Mouse (Mus musculus) heart, embryonic 13.5 days (tissue): ENCODE data around the gene Scn10a. TPM values are rescaled to one million over a fixed set of nuclear protein-coding genes. Genes with fewer than 3 reads are reported as not detected.

Experiments
- ATAC-seq: fragments of 200-750 bp; cut with Nextera tagmentation; 2 replicates; pipeline ENCODE4 v1.8.0; 2017; ENCODE audit warnings: moderate TSS enrichment; ENCODE audit not compliant: insufficient number of reproducible peaks, low FRiP score, low TSS enrichment; ENCODE audit errors: extremely low read depth
- H3K27ac ChIP-seq: fragments of 300-500 bp; sonication (generic); replicated peaks from 2 replicates; pipeline ENCODE4 v1.5.1; 2015; ENCODE audit warnings: moderate library complexity, mild to moderate bottlenecking, inconsistent platforms
- H3K27me3 ChIP-seq: fragments of 300-500 bp; sonication (generic); replicated peaks from 2 replicates; pipeline ENCODE4 v1.6.1; 2015; ENCODE audit warnings: mild to moderate bottlenecking, inconsistent platforms
- H3K36me3 ChIP-seq: fragments of 300-500 bp; sonication (generic); 2 replicates; pipeline ENCODE4 v1.6.1; 2015; ENCODE audit warnings: mild to moderate bottlenecking, inconsistent platforms
- H3K4me1 ChIP-seq: fragments of 300-500 bp; sonication (generic); 2 replicates; pipeline ENCODE4 v1.6.1; 2015; ENCODE audit warnings: inconsistent platforms
- H3K4me2 ChIP-seq: fragments of 300-500 bp; sonication (generic); 2 replicates; pipeline ENCODE4 v1.6.1; 2015; ENCODE audit warnings: inconsistent platforms, mild to moderate bottlenecking, moderate library complexity
- H3K4me3 ChIP-seq: fragments of 300-500 bp; sonication (generic); 2 replicates; pipeline ENCODE4 v1.5.1; 2015; ENCODE audit warnings: moderate library complexity, mild to moderate bottlenecking, inconsistent platforms
- H3K9ac ChIP-seq: fragments of 300-500 bp; sonication (generic); 2 replicates; pipeline ENCODE4 v1.6.1; 2015; ENCODE audit warnings: inconsistent platforms, mild to moderate bottlenecking, moderate library complexity
- H3K9me3 ChIP-seq: fragments of 300-500 bp; sonication (generic); 2 replicates; pipeline ENCODE4 v1.6.1; 2016; ENCODE audit warnings: inconsistent platforms
- WGBS: fragments of 180-500 bp; shearing (Covaris S2); methylation state at CpG from one replicate; pipeline ENCODE4 v1.1.7; 2015; ENCODE audit warnings: mixed read lengths; 5-methylcytosine and 5-hydroxymethylcytosine counted together
- polyA plus RNA-seq: library from polyadenylated mRNA; unstranded; fragments of >200 nt; fragmentation: Nextera tagmentation; extraction: Ambion mirVana; gene quantifications from 2 replicates; pipeline ENCODE4 v1.2.1, GENCODE M21; 2015

Gene Scn10a
- polyA plus RNA-seq, 1 experiment from 2014 or later: 0.75 TPM

DNA sequence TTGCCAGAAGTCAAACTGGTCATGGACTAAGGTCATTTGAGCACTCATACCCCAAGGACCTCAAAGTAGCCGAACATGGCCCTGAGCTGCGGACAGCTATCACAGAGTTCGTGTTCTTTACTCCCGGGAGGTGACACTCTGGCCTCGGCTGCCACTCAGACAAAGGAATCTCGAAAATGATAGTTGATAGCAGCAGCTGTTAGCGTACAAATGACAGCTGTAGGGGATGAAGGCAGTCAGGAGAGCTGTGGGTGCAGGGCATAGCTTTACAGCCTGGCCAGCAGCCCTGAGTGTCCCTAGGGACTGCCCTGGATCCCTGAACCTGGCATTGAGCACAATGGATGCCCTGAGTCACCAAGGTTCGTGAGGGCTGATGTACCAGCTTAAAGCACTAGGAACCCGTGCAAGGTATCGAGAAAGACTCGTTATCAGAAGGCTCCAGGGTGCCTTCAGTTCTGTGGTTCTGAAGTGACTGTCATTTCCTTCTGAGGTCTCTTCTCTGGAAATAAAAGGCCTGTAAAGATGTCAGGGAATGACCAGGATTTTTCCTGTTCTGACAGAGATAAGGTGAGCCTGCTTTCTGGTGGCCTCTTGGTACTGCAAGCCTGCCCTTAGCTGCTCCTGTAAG lies 84.8 kb downstream of the Scn10a start:
- WGBS: 24% methylated on average over 11 of the region's 11 CpGs
- no peak overlapping the region for H3K4me3 ChIP-seq
- H3K9me3 ChIP-seq: no peaks in the 10 kb centered on the region
- H3K27ac ChIP-seq: peak overlapping the region; percentile 91
- peak overlapping the region; percentile 11; the same call in 1 of the 2 replicates for H3K9ac ChIP-seq
- no peaks in the 10 kb centered on the region for H3K36me3 ChIP-seq
- peaks cover 21% of the 10 kb centered on the region for H3K27me3 ChIP-seq
- H3K4me1 ChIP-seq: peaks cover 45% of the 10 kb centered on the region
- 0 out of 2 replicates have a peak overlapping the region, but pooled peaks have one; percentile 11 for H3K4me2 ChIP-seq
- no peak for ATAC-seq

DNA sequence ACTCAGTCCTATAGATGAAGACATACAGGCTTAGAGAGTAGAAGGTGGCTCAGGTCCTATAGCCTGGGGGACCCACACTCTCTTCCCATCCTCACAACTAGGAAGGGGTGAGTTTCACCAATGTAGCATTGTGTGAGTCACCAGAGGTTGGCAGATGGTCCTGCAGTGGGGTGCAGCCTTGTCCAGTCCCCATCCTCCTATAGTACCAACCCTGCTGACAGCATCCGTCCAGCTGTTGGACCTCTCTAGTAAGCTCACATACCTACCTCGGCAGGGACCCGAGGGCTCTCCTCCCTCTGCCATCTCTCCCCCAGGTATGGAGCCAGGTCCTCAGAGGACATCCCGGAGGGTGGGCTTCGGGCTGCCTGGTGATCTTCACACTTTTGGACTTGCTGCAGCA lies 85.6 kb downstream of the Scn10a start:
- H3K9ac ChIP-seq: peak overlapping the region; percentile 55

DNA sequence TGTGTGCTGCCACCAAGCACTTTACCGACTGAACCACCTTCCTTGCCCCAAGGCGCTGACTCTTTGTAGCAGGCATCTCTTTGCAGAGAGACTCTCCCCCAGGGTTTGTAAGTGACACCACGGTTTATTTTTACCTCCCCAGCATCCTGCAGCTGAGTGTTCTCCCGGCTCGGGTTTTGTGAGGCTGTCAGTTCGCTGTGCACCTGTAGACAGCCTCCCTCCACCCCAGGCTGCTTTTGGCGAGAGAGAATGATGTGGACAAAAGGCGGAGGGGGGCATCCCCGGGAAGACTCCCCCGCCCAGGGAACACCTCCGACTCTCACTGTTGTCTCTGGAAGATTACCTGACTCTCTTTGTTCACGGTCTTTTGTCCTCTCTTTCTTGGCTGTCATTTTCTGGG lies 86.3 kb downstream of the Scn10a start:
- Histone ChIP-seq H3K4me1 (peaks cover 45% of the 10 kb centered on the region), H3K9me3 (no peaks in the 10 kb centered on the region), H3K27ac (peak overlapping the region; percentile 91), H3K9ac (peak overlapping the region; percentile 55), H3K4me3 (0 out of 2 replicates have a peak overlapping the region, but pooled peaks have one; percentile 3), H3K4me2 (peak overlapping the region; percentile 52), H3K36me3 (no peaks in the 10 kb centered on the region), H3K27me3 (peaks cover 16% of the 10 kb centered on the region)
- 22% methylated on average over 12 of the region's 12 CpGs for WGBS
- ATAC-seq: no peak

More for the DNA sequence above, 85.6 kb downstream of the Scn10a start:
- no peak for ATAC-seq
- Histone ChIP-seq H3K27me3 (peaks cover 20% of the 10 kb centered on the region), H3K36me3 (no peaks in the 10 kb centered on the region), H3K9me3 (no peaks in the 10 kb centered on the region), H3K4me1 (peaks cover 45% of the 10 kb centered on the region), H3K4me3 (no peak overlapping the region), H3K4me2 (peak overlapping the region; percentile 52), H3K27ac (peak overlapping the region; percentile 91)
- 67% methylated on average over 5 of the region's 5 CpGs for WGBS

DNA sequence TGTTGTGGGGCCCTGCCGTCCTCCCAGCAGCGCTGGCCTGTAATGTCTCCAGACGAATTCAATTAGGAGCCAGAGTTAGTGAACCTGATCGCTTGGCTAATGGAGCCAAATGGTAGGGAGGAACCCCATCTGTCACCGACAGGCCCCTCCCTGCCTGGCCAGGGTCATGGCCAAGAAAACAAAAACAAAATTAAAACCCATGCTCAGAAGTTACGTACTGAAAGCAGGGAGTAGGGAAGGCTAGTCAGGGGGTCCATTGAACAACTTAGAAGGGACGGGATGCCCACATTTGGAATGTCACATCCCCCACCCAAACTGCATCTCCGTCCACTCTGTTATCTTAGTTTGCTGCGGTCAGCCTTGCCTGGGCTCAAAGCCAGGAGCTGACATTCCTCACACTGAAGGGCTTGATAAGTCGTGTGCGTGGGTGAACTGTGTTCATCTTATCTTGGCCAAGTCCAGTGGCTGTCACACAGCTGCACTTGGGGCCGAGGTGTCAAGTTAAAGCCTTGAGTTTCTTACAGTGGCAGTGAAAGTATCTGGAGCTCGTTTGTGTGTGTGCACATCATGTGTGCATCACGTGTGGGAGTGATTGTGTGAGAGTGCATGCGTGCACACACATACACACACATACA lies 87.1 kb downstream of the Scn10a start:
- WGBS: 6% methylated on average over 15 of the region's 15 CpGs
- no peak overlapping the region for H3K4me3 ChIP-seq
- peak; percentile 73; the same call in 1 of the 2 replicates for ATAC-seq
- peak overlapping the region; percentile 52 for H3K4me2 ChIP-seq
- no peaks in the 10 kb centered on the region for H3K36me3 ChIP-seq
- H3K4me1 ChIP-seq: peaks cover 48% of the 10 kb centered on the region
- H3K9me3 ChIP-seq: no peaks in the 10 kb centered on the region
- H3K9ac ChIP-seq: no peak overlapping the region
- peak overlapping the region; percentile 91 for H3K27ac ChIP-seq
- H3K27me3 ChIP-seq: peaks cover 16% of the 10 kb centered on the region

DNA sequence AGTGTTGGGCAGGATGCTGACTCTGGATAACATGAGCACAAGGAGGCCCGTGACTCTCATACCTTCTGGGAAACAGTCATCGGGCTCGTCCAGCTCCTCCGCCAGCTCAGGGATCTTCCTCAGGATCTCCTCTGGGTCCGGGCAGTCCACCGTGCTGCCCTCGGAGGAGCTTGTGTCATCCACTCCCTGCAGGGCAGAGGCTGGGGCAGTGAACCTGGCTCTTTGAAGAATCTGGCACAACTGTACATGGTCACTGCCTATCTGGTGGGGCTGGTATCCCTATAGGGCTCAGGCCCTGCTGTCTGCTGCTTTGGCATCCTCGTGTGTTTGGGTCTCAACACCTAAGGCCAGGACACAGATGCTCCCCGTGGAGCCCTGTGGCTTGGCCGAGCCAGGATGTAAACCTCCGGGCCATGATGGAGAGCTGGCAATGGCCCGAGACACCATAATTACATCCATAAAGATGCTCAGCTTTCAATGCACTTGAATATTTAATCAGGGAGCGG lies 87.7 kb downstream of the Scn10a start:
- peak overlapping the region; percentile 52 for H3K4me2 ChIP-seq

DNA sequence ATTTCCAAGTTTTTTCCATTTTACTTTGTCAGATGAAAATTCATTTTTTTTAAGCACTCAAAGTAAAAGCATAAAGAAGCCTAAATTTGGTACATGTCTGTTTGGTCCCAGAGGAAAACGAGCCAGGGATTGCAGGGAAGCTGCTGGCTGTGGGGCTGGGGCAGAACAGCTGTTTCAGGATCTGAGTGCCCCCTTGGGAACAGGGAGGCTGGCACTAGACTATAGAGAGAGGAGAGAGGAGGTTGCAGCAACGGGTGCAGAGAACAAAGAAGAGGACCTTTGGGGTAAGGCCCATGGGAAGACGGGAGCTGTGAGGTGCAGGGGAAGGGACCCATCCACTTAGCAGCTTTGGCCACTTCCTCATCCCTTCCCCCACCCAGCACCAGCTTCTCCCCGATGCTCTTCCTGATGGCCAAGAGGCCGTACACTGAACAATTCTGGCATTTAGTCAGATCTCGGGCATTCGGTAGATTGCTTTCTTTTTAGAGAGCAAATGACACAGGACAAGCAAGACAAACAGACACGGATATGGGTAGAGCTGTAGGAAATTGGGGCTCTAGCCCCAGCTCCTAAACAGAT lies 90.3 kb downstream of the Scn10a start:
- no peak overlapping the region for H3K4me2 ChIP-seq
- H3K4me1 ChIP-seq: peaks cover 38% of the 10 kb centered on the region
- H3K9ac ChIP-seq: no peak overlapping the region
- H3K36me3 ChIP-seq: no peaks in the 10 kb centered on the region
- no peak overlapping the region for H3K4me3 ChIP-seq
- 56% methylated on average over 8 of the region's 8 CpGs for WGBS
- H3K27me3 ChIP-seq: peaks cover 3% of the 10 kb centered on the region; the same call in 1 of the 2 replicates
- no peak for ATAC-seq
- H3K27ac ChIP-seq: no peak overlapping the region
- H3K9me3 ChIP-seq: no peaks in the 10 kb centered on the region; the same call in 1 of the 2 replicates

More for the DNA sequence above, 87.7 kb downstream of the Scn10a start:
- H3K4me3 ChIP-seq: no peak overlapping the region
- peaks cover 49% of the 10 kb centered on the region for H3K4me1 ChIP-seq
- no peaks in the 10 kb centered on the region for H3K36me3 ChIP-seq
- peak overlapping the region; percentile 91 for H3K27ac ChIP-seq
- H3K27me3 ChIP-seq: peaks cover 16% of the 10 kb centered on the region
- no peaks in the 10 kb centered on the region for H3K9me3 ChIP-seq
- no peak for ATAC-seq
- H3K9ac ChIP-seq: no peak overlapping the region
- WGBS: 60% methylated on average over 13 of the region's 13 CpGs

DNA sequence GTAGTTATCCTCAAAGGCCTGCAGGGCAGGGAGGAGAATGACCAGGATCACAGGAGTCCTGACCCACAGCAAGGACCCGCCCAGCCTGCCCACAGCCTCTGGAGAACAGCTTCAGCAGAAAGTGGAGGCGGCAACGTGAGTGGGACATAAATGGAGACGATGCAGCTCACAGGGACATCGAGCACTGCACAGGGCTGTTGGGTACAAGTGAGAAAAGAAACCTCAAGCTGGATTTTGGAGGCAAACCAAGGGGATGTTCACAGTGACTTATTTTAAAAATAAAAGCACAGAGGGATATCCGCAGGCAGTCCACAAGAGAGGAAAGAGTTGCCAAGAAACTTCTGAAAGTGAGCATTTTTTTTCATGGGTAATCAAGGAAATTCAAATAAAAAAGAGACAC lies 91.9 kb downstream of the Scn10a start:
- WGBS: 68% methylated on average over 6 of the region's 6 CpGs
- ATAC-seq: no peak
- no peak overlapping the region for H3K27ac ChIP-seq
- no peaks in the 10 kb centered on the region for H3K36me3 ChIP-seq
- peaks cover 31% of the 10 kb centered on the region for H3K4me1 ChIP-seq
- H3K4me3 ChIP-seq: no peak overlapping the region
- H3K9ac ChIP-seq: no peak overlapping the region
- no peaks in the 10 kb centered on the region; the same call in 1 of the 2 replicates for H3K9me3 ChIP-seq
- H3K27me3 ChIP-seq: peaks cover 3% of the 10 kb centered on the region; the same call in 1 of the 2 replicates
- H3K4me2 ChIP-seq: no peak overlapping the region

DNA sequence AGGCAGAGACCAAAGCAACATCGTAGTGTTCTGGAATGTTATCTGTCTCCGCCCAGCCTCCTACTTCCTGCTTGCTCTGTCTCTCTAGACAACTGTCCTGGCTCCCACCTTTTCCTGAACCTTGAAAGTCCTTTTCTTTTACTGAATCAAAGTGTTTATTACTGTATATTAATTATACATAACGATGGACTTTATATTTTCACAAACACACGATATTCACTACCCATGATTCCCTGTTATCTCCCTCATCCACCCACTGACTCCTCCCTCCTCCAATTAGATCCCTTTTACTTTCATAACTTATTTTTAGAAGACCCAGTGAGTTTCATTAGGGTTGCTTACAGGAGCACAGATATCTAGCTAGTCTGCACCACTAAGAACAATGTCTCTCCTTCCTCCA lies 95.0 kb downstream of the Scn10a start:
- no peak overlapping the region for H3K9ac ChIP-seq
- H3K27me3 ChIP-seq: no peaks in the 10 kb centered on the region; the same call in 1 of the 2 replicates
- H3K4me3 ChIP-seq: 0 out of 2 replicates have a peak overlapping the region, but pooled peaks have one; percentile 4
- H3K4me1 ChIP-seq: peaks cover 20% of the 10 kb centered on the region
- WGBS: 52% methylated on average over 4 of the region's 4 CpGs
- H3K36me3 ChIP-seq: no peaks in the 10 kb centered on the region
- no peaks in the 10 kb centered on the region; the same call in 1 of the 2 replicates for H3K9me3 ChIP-seq
- no peak overlapping the region for H3K27ac ChIP-seq
- peak overlapping the region; percentile 36 for H3K4me2 ChIP-seq
- no peak for ATAC-seq

DNA sequence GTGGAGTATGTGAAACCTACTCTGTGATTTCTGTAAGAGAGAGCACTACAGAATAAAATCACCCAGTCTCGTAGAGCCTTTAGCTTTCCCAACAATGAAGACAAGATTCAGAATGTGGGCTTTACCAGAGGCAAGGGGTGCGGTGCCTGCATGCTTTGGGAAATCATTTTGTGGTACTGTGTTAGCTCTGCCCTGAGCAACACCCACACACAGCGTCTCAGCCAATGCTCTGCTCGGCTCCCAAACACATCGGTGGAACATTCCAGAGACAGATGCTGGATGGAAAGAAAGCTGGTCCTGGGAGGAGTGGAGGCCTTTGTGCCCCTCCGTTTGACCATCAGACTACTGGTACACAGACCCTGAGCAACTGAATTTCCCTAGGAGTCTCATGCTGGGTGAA lies 104.3 kb downstream of the Scn10a start:
- no peak for ATAC-seq
- Histone ChIP-seq H3K27me3 (0 out of 2 replicates have a peak, but pooled peaks cover 4% of the 10 kb centered on the region), H3K36me3 (no peaks in the 10 kb centered on the region), H3K4me3 (no peak overlapping the region), H3K9me3 (no peaks in the 10 kb centered on the region), H3K4me2 (no peak overlapping the region), H3K9ac (no peak overlapping the region), H3K27ac (no peak overlapping the region), H3K4me1 (peaks cover 19% of the 10 kb centered on the region)
- 55% methylated on average over 6 of the region's 6 CpGs for WGBS

DNA sequence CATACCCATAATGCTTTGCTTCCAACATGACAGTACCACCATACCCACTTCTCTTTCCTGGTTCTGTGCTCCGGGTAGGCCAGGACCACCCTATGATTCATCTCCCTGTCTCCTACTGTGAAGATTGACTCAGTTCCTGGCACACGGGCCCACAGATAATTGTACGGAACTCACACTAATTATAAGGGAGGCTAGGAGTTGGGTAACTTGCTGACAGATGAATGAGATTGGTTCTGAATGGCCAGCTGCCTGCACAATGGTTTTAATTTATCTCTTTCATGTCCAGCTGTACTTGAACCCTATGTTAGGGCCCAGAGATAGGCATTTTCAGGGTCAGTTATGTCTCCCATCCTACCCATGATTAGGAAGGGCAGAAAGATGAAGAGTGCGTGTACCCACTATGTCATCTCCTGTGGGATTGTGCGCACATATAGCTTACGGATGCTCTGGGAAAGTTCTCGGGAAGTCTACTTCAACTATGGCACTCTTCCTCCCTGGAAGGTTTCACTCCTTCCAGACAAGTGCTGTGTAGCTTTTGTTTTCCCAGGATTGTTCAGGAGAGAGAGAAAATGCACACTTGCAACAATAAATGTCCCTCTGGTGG lies 108.5 kb downstream of the Scn10a start:
- no peak overlapping the region for H3K9ac ChIP-seq
- 74% methylated on average over 7 of the region's 7 CpGs for WGBS
- H3K27ac ChIP-seq: no peak overlapping the region
- no peak overlapping the region for H3K4me3 ChIP-seq
- 0 out of 2 replicates have a peak, but pooled peaks cover 4% of the 10 kb centered on the region for H3K27me3 ChIP-seq
- no peaks in the 10 kb centered on the region for H3K36me3 ChIP-seq
- ATAC-seq: no peak
- H3K9me3 ChIP-seq: no peaks in the 10 kb centered on the region
- peaks cover 15% of the 10 kb centered on the region for H3K4me1 ChIP-seq
- no peak overlapping the region for H3K4me2 ChIP-seq

DNA sequence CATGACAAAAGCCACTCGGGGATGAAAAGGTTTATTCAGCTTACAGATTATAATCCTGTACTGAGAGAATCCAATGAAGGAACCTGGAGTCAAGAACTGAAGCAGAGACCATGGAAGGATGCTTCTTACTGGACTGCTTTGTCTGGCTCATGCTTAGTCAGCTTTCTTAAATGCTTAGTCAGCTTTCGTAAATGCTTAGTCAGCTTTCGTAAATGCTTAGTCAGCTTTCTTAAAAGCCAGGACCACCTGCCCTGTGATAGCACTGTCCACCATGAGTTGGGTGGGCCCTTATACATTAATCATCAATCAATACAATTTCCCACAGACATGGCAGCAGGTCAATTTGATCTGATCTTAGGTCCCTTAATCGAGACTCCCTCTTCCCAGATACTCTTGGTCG lies 112.2 kb downstream of the Scn10a start:
- no peak overlapping the region for H3K9ac ChIP-seq
- H3K4me1 ChIP-seq: peaks cover 14% of the 10 kb centered on the region
- no peaks in the 10 kb centered on the region for H3K36me3 ChIP-seq
- no peak overlapping the region for H3K27ac ChIP-seq
- 89% methylated on average over 5 of the region's 5 CpGs for WGBS
- H3K4me2 ChIP-seq: no peak overlapping the region
- ATAC-seq: no peak
- H3K9me3 ChIP-seq: no peaks in the 10 kb centered on the region
- H3K4me3 ChIP-seq: no peak overlapping the region
- 0 out of 2 replicates have a peak, but pooled peaks cover 3% of the 10 kb centered on the region for H3K27me3 ChIP-seq
